Mouse (Mus musculus) effector memory CD4-positive, alpha-beta T cell, adult 5 months (primary cell): ENCODE data around the gene Syngr2. TPM values are rescaled to one million over a fixed set of nuclear protein-coding genes. Genes with fewer than 3 reads are reported as not detected.

Experiments
- polyA plus RNA-seq: library from polyadenylated mRNA; unstranded; fragments of 100-300 nt; shearing (Covaris generic); gene quantifications from one replicate; pipeline ENCODE4 v1.2.1, GENCODE M21; 2017

The Syngr2 gene
- polyA plus RNA-seq, result 102 TPM

DNA sequence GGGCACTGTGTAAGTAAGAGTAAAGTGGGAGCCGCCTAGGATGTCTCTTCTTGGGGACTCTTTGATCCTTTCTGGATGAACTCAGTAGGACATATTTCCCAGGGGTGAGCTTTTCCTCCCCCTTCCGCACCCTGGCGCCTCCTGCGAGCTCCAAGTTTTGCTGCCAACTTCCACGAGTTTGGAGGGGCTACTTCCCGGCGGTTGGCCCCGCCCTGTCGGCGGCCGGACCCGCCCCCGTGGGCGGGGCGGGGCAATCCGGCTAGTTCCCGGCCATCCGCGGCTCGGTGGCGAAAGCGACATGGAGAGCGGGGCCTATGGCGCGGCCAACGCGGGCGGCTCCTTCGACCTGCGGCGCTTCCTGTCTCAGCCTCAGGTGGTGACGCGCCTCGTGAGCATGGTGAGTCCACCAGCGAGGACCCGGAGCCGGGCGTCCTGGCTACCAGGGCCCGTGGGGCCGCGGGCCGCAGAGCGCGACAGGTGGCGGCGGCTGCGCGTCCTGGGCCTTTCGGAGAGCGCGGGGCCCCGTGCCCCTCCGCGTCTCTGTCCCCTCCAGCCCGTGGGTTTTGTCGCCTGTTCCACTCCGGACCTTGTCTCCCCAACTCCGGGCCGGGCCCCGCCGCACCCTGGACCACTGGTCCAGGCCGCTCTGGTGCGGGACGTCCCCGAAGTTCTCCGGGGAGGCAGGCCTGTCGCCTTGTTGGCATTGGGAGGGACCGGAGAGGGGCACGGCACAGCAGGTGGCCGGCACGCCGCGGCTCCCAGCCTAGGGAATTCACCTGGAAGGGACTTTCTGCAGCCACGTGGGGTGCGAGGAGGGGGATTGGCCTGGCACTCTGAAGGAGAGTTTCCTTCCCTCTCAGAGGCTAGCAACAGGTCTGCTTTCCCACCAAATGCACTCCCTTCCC, at the start of gene Syngr2, which contains the start of gene Gm20708:
Syngr2 (plus strand) TSS at position 262 of the 905 bp plus-strand sequence.
Gm20708 (plus strand) TSS at position 262 of the 905 bp plus-strand sequence.

DNA sequence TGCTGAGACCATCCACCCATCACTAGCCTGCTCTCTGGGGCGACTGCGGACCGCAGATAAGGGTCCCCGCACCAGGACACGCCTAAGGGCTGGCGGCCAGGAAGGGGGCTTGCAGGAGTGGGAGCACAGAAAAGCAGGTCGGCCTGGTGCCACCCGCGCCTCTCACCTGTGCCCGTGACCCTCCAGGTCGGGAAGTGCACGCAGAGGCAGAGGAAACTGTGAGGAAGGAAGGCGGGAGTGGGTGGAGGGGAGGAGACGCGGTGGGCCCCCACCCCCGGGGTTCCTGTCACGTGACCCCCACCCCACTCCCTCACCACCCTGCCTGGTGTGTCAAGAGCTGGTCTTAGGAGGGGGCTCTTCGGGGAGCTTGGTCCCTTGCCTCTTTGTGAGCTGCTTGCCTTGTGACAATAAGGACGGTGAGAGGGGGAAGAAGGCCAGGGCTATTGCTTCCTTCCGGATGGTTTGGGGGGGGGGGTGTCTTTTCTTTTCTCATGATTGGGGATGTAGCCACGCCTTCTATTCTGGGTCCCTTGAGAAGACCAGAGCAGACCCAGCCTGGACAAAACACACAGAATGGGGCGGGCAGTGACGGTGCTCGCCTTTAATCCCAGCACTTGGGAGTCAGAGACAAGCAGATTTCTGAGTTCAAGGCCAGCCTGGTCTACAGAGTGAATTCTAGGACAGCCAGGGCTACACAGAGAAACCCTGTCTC, 27.3 kb upstream of the Syngr2 start, which contains the start of the genes Tmc8 and Tmc6:
Tmc8 (plus strand) TSS at position 84 of the 712 bp plus-strand sequence.
Tmc6 (minus strand) TSS at position 206 of the 712 bp plus-strand sequence.

DNA sequence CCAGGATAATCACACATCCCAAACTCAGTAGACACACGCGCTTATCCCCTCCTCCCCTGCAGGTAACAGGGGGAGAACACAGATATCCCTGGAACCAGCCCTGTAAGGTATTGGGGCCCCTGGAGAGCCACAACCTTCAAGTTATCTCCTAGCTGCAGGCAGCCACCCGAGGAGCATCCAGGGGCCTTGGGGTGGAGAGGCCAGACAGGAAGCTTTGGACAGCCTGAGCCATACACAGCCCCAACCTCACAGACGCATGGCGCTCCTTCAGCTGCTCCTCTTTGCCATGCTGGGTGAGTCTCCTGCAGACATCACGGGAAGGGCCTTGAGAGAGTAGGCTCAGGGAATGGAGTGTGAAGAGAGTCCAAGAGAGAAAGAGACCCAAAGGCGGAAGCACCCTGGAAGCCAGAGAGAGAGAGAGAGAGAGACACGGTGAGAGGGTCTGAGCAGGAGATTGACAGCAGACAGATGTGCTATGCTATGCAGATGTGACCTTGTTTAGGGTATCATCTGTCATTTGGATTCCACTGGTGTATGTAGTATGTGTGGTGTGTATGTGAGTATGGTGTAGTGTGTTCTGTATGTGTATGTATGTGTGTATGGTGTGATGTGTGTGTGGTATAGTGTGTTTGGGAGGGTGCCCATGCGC, 11.8 kb upstream of the Syngr2 start, which contains the start of gene 6030468B19Rik:
6030468B19Rik (plus strand) TSS at position 150 of the 649 bp plus-strand sequence.

DNA sequence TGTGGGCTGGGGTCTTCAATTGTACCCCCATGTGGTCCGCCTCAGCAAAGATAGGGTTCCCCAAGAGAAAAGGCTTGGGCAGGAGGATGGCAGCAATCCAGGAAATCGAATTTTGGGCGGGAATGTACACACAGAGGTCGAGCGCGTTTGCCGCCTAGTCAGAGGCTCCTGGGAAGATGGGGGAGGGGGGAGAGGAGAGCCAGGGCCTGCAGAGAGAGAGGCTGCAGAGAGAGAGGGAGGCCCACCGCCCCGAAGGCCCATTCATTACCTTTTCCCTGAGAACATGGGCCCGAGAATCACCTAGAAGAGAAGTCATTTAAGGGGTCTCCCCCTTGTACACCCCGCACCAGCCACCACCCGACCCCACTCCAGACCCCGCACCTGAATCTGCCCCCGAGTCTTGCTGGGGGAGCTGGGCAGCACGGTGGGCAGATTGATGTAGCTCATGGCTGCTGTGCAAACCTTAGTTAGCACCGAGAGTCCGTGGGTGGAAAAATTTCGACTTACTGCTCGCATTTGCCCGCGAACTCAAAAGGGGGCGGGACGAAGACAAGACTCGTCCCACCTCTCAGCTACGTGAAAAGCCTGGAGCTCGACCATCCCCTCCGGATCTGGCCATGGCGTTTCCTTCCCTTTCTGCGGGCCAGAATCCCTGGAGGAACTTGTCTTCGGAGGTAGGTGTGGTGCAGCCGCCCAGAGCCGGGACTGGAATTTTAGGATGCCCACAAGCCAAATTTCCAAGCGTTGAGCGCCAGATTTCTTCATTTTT, 16.0 kb downstream of the Syngr2 start, which contains the start of the genes Afmid and Tk1:
Afmid (plus strand) TSS at position 592 of the 769 bp plus-strand sequence.
Tk1 (minus strand) TSS at position 760 of the 769 bp plus-strand sequence.

DNA sequence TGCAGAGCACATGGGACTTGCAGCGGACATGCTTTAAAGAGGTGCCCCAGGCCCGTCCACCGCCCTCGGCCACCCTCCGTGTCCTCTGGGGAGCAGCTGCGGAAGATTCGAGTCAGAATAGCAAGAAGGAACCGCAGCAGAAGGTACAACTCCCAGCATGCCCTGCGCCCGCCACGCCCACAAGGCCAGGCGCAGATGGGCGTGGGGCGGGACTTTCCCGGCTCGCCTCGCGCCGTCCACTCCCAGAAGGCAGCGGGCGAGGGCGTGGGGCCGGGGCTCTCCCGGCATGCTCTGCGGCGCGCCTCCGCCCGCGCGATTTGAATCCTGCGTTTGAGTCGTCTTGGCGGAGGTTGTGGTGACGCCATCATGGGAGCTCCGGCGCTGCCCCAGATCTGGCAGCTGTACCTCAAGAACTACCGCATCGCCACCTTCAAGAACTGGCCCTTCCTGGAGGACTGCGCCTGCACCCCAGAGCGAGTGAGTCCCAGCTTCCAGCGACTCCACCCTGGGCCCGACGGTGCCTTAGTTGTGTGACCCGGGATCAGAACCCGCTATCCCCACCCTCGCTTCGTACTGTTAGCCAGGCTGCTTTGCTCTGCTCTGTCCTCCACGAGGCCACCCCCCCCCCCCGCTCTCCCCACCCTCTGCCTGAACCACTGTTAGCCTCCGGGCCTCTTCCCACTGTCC, 39.7 kb downstream of the Syngr2 start, which contains the start of gene Birc5:
Birc5 (plus strand) TSS at position 267 of the 687 bp plus-strand sequence.

DNA sequence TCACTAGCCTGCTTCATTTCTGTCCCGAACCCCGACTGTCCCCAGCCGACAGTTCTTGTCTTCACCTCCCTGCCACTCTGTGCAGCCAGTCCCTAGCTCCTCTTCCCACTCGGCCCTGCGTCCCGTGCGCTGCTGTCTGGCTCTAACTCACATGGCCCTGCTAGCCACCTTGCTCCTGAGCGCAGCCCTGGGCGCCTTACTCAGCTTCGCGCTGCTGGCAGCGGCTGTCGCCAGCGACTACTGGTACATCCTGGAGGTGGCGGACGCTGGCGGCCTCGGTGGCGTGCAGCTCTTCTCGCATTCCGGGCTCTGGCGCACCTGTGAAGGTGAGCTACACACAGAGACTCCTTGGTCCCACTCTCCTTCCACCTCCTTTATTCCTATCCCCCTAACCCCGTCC, 51.1 kb downstream of the Syngr2 start, which contains the start of gene Tmem235:
Tmem235 (plus strand) TSS at position 152 of the 400 bp plus-strand sequence.

Other genes with a start within 250 kb of the Syngr2 start
- 24.1 TPM for gene Tnrc6c, start 155.4 kb upstream of the Syngr2 start, polyA plus RNA-seq
- 53.2 TPM for gene Tmc8, start 27.6 kb upstream of the Syngr2 start, polyA plus RNA-seq
- 104 TPM for gene Tmc6, start 27.5 kb upstream of the Syngr2 start, polyA plus RNA-seq
- not detected for gene 6030468B19Rik, start 12.0 kb upstream of the Syngr2 start, polyA plus RNA-seq
- gene Gm20708, start within 50 bp of the Syngr2 start, polyA plus RNA-seq, result not detected
- 14.8 TPM for gene Afmid, start 16.3 kb downstream of the Syngr2 start, polyA plus RNA-seq
- gene Tk1, start 16.4 kb downstream of the Syngr2 start, polyA plus RNA-seq, result 11.6 TPM
- gene Birc5, start 39.6 kb downstream of the Syngr2 start, polyA plus RNA-seq, result 0.69 TPM
- gene Tmem235, start 51.1 kb downstream of the Syngr2 start, polyA plus RNA-seq, result not detected
- gene Tha1, start 63.8 kb downstream of the Syngr2 start, polyA plus RNA-seq, result 7.1 TPM
- 466 TPM for gene Socs3, start 160.4 kb downstream of the Syngr2 start, polyA plus RNA-seq
- gene Pgs1, start 176.6 kb downstream of the Syngr2 start, polyA plus RNA-seq, result 40.1 TPM